Mouse (Mus musculus) liver, postnatal 0 days (tissue): ENCODE results near the gene Gm14418. TPM values are rescaled to one million over a fixed set of nuclear protein-coding genes. Genes with fewer than 3 reads are reported as not detected.
"Not testable (repeated sequence)": the region's sequence is repeated elsewhere in the genome, so short reads cannot be mapped to it uniquely, and the experiment has no call there.

Experiments used
- ATAC-seq: fragments of 200-750 bp; cut with Nextera tagmentation; 2 replicates; pipeline ENCODE4 v1.8.0; 2017; ENCODE audit warnings: mild to moderate bottlenecking, moderate library complexity
- DNase-seq: peaks from one replicate; pipeline ENCODE4 v3.0.0-alpha.2; 2016
- H3K27ac ChIP-seq: fragments of 300-500 bp; sonication (generic); 2 replicates; pipeline ENCODE4 v1.5.1; 2014; ENCODE audit warnings: antibody characterized with exemption, moderate library complexity, mild to moderate bottlenecking, low read depth
- H3K27me3 ChIP-seq: fragments of 300-500 bp; sonication (generic); 2 replicates; pipeline ENCODE4 v1.6.1; 2014; ENCODE audit warnings: low read length, control low read depth, mixed read lengths; ENCODE audit not compliant: insufficient read depth
- H3K36me3 ChIP-seq: fragments of 300-500 bp; sonication (generic); replicated peaks from 2 replicates; pipeline ENCODE4 v1.6.1; 2014; ENCODE audit warnings: mild to moderate bottlenecking, control low read depth, low read length, moderate library complexity, mixed read lengths; ENCODE audit not compliant: insufficient read depth
- H3K4me1 ChIP-seq: fragments of 300-500 bp; sonication (generic); 2 replicates; pipeline ENCODE4 v1.6.1; 2014; ENCODE audit warnings: antibody characterized with exemption, mild to moderate bottlenecking, control low read depth; ENCODE audit not compliant: insufficient read depth
- H3K4me2 ChIP-seq: fragments of 300-500 bp; sonication (generic); 2 replicates; pipeline ENCODE4 v1.6.1; 2014; ENCODE audit warnings: low read depth, mild to moderate bottlenecking, low read length, moderate library complexity, mixed read lengths
- H3K4me3 ChIP-seq: fragments of 300-500 bp; sonication (generic); 2 replicates; pipeline ENCODE4 v1.5.1; 2014; ENCODE audit warnings: low read depth, low read length
- H3K9ac ChIP-seq: fragments of 300-500 bp; sonication (generic); replicated peaks from 2 replicates; pipeline ENCODE4 v1.6.1; 2014; ENCODE audit warnings: mild to moderate bottlenecking, moderate library complexity
- H3K9me3 ChIP-seq: fragments of 300-500 bp; sonication (generic); 2 replicates; pipeline ENCODE4 v1.6.1; 2016; ENCODE audit warnings: mild to moderate bottlenecking, control low read depth, low read length, mixed read lengths
- WGBS: fragments of 180-500 bp; shearing (Covaris S2); extraction: QIAGEN DNeasy Blood & Tissue Kit; methylation state at CpG from one replicate; pipeline ENCODE4 v1.1.7; 2014; ENCODE audit not compliant: insufficient replicate concordance; 5-methylcytosine and 5-hydroxymethylcytosine counted together
- polyA plus RNA-seq: library from polyadenylated mRNA; unstranded; fragments of >200 nt; fragmentation: Nextera tagmentation; extraction: Ambion mirVana; gene quantifications from 2 replicates; pipeline ENCODE4 v1.2.1, GENCODE M21; 2015

Gene Gm14418
- 1.1 and 1.4 TPM in 2 replicates for polyA plus RNA-seq

DNA sequence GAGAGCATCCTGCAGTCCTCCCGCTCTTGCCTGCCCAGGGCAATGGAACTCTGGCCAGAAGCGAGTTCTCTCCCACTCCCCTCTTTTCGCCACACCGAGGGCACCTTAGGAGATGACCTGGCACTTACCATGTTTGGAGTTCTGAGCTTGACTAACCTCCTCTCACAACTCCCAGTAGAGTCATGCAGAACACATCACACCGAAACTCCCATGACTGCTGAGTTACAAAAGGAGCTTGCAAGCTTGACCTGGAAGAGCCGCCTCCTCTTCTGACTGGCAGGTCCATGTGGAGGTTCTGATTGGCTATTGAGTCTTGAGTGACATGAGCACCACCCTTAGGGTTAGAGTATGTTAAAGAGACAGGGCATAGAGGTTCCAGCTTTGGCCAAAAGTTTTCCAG, at the start of gene Gm14418:
Gene Gm14418 (minus strand): TSS at position 225 of the 400 bp plus-strand sequence.
- H3K4me2 ChIP-seq: peak within 1 kb of the TSS; percentile 18; the same call in 1 of the 2 replicates
- not testable (repeated sequence) for H3K27me3 ChIP-seq, H3K4me3 ChIP-seq, H3K9me3 ChIP-seq, H3K27ac ChIP-seq, H3K9ac ChIP-seq, H3K36me3 ChIP-seq, H3K4me1 ChIP-seq, ATAC-seq, DNase-seq
- WGBS: 35% methylated on average over 6 of the region's 6 CpGs

Other genes with a start within 250 kb of the Gm14418 start
- gene Gm14410, start 191.9 kb downstream of the Gm14418 start, polyA plus RNA-seq: 4.2 and 5.0 TPM in 2 replicates
- not detected in 2 replicates for gene Gm14409, start 131.3 kb downstream of the Gm14418 start, polyA plus RNA-seq
- gene Gm14412, start 74.0 kb downstream of the Gm14418 start, polyA plus RNA-seq: not detected in 2 replicates
- 1.8 and 2.3 TPM in 2 replicates for gene Zfp970, start 66.4 kb upstream of the Gm14418 start, polyA plus RNA-seq
- gene Gm14403, start 99.9 kb upstream of the Gm14418 start, polyA plus RNA-seq: 1.5 and 2.0 TPM in 2 replicates
- gene Gm14406, start 179.9 kb upstream of the Gm14418 start, polyA plus RNA-seq: not detected in 2 replicates